Mouse (Mus musculus) heart, postnatal 0 days (tissue): Measurements from ENCODE around the gene Itgb3.

Experiments used
- CTCF ChIP-seq: IDR thresholded peaks from 2 replicates; pipeline ENCODE4 v1.5.1; 2016; ENCODE audit warnings: antibody characterized with exemption, control low read depth, low read depth
- EP300 ChIP-seq: IDR thresholded peaks from 2 replicates; pipeline ENCODE4 v1.6.1; 2016; ENCODE audit warnings: antibody characterized with exemption, low read depth

GRCm38 (mm10) chr11:104563496-104563895 is 44.3 kb upstream of the Itgb3 start:
- TF ChIP-seq CTCF (no peak), EP300 (no peak)
